Mouse (Mus musculus) olfactory bulb, adult 2 months (tissue): ENCODE data around the gene Peak1. TPM values are rescaled to one million over a fixed set of nuclear protein-coding genes. Genes with fewer than 3 reads are reported as not detected.

Experiments used
- H3K27ac ChIP-seq: fragments of 200-500 bp; 2 replicates; pipeline ENCODE4 v1.5.1; 2012; ENCODE audit warnings: low read depth, low read length; ENCODE audit not compliant: insufficient read depth
- H3K4me1 ChIP-seq: fragments of 200-500 bp; 2 replicates; pipeline ENCODE4 v1.6.1; 2012; ENCODE audit warnings: low read length; ENCODE audit not compliant: control insufficient read depth, insufficient read depth
- H3K4me3 ChIP-seq: fragments of 200-500 bp; 2 replicates; pipeline ENCODE4 v1.5.1; 2012; ENCODE audit warnings: mild to moderate bottlenecking, low read depth, low read length, moderate library complexity; ENCODE audit not compliant: insufficient read depth
- CTCF ChIP-seq: fragments of 200-500 bp; IDR thresholded peaks from 2 replicates; pipeline ENCODE4 v1.5.1; 2012; ENCODE audit warnings: low read depth, mild to moderate bottlenecking, low read length, moderate library complexity; ENCODE audit not compliant: insufficient read depth
- POLR2A ChIP-seq: fragments of 200-500 bp; IDR thresholded peaks from 2 replicates; pipeline ENCODE4 v1.6.1; 2012; ENCODE audit warnings: mild to moderate bottlenecking, low read depth, low read length, moderate library complexity; ENCODE audit not compliant: insufficient read depth
- WGBS: fragments of 180-500 bp; shearing (Covaris S2); methylation state at CpG from one replicate; pipeline ENCODE4 v1.1.7; 2018; 5-methylcytosine and 5-hydroxymethylcytosine counted together
- polyA plus RNA-seq: library from polyadenylated mRNA; stranded (reverse); fragments of >200 nt; gene quantifications from 2 replicates; pipeline ENCODE4 v1.2.4, GENCODE M21; 2012; ENCODE audit warnings: low replicate concordance; ENCODE audit not compliant: missing spikeins, insufficient read depth, insufficient read length

The Peak1 gene
- polyA plus RNA-seq, 1 experiment: not detected

GRCm38 (mm10) chr9:56418738-56419239 lies 922 bp upstream of the Peak1 start:
- WGBS: 1% methylated on average over 11 of the region's 11 CpGs
- peak overlapping the region; percentile 65 for H3K4me3 ChIP-seq
- no peak for TF ChIP-seq CTCF
- TF ChIP-seq POLR2A: peak; percentile 74
- peaks cover 7% of the 10 kb centered on the region for H3K4me1 ChIP-seq
- H3K27ac ChIP-seq: peak overlapping the region; percentile 95

GRCm38 (mm10) chr9:56417415-56417947 lies 386 bp downstream of the Peak1 start:
- WGBS: under 1% methylated on average over 40 of the region's 40 CpGs
- TF ChIP-seq CTCF (peak; percentile 58), POLR2A (no peak)

GRCm38 (mm10) chr9:56415935-56416607 lies 1.8 kb downstream of the Peak1 start:
- 73% methylated on average over 4 of the region's 4 CpGs for WGBS

More at GRCm38 (mm10) chr9:56417415-56417947, 386 bp downstream of the Peak1 start:
- Histone ChIP-seq H3K27ac (no peak overlapping the region), H3K4me3 (peak overlapping the region; percentile 79), H3K4me1 (peaks cover 5% of the 10 kb centered on the region)

GRCm38 (mm10) chr9:56415393-56415792 lies 2.5 kb downstream of the Peak1 start:
- 74% methylated on average over 1 of the region's 1 CpGs for WGBS

More at GRCm38 (mm10) chr9:56415935-56416607, 1.8 kb downstream of the Peak1 start:
- TF ChIP-seq POLR2A: no peak
- no peak for TF ChIP-seq CTCF
- peaks cover 5% of the 10 kb centered on the region; the same call in 1 of the 2 replicates for H3K4me1 ChIP-seq
- no peak overlapping the region for H3K4me3 ChIP-seq
- H3K27ac ChIP-seq: no peak overlapping the region

DNA sequence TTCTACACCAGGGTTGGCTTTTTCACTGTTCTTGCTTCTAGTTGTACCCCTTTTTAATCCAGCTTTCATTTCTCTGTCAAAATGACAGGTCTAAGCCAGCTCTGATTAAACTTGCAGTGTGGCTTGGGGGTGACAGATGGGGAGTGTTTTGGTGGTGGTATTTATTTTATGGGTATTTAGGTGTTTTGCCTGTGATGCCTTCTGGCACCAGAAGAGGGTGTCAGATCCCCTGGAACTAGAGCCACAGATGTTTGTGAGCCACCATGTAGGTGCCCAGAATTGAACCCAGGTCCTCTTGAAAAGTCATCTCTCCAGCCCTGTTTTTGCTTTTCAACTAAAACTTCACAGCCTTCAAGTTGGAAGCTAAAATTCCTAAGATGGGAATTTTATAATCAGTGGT lies 3.5 kb downstream of the Peak1 start:
- no peak overlapping the region for H3K4me3 ChIP-seq
- no peak overlapping the region for H3K27ac ChIP-seq
- no peak for TF ChIP-seq POLR2A
- TF ChIP-seq CTCF: no peak
- H3K4me1 ChIP-seq: 0 out of 2 replicates have a peak, but pooled peaks cover 2% of the 10 kb centered on the region

More at GRCm38 (mm10) chr9:56415393-56415792, 2.5 kb downstream of the Peak1 start:
- 0 out of 2 replicates have a peak, but pooled peaks cover 2% of the 10 kb centered on the region for H3K4me1 ChIP-seq
- TF ChIP-seq CTCF: no peak
- H3K4me3 ChIP-seq: no peak overlapping the region
- H3K27ac ChIP-seq: no peak overlapping the region

- WGBS: 83% methylated on average over 1 of the region's 1 CpGs
- H3K27ac ChIP-seq: no peak overlapping the region
- 0 out of 2 replicates have a peak, but pooled peaks cover 2% of the 10 kb centered on the region for H3K4me1 ChIP-seq
- TF ChIP-seq CTCF (no peak), POLR2A (no peak)
- no peak overlapping the region for H3K4me3 ChIP-seq
Measured at GRCm38 (mm10) chr9:56412716-56413115, 5.2 kb downstream of the Peak1 start.

- 96% methylated on average over 2 of the region's 2 CpGs for WGBS
- Histone ChIP-seq H3K4me1 (no peaks in the 10 kb centered on the region), H3K4me3 (no peak overlapping the region), H3K27ac (no peak overlapping the region)
- TF ChIP-seq POLR2A (no peak), CTCF (no peak)
Measured at GRCm38 (mm10) chr9:56409928-56410327, 7.9 kb downstream of the Peak1 start.

GRCm38 (mm10) chr9:56404619-56405018 lies 13.2 kb downstream of the Peak1 start:
- no peak overlapping the region for H3K27ac ChIP-seq
- H3K4me3 ChIP-seq: no peak overlapping the region
- TF ChIP-seq POLR2A: no peak
- whole genome bisulfite sequencing: 86% methylated on average over 4 of the region's 4 CpGs
- H3K4me1 ChIP-seq: peaks cover 3% of the 10 kb centered on the region

DNA sequence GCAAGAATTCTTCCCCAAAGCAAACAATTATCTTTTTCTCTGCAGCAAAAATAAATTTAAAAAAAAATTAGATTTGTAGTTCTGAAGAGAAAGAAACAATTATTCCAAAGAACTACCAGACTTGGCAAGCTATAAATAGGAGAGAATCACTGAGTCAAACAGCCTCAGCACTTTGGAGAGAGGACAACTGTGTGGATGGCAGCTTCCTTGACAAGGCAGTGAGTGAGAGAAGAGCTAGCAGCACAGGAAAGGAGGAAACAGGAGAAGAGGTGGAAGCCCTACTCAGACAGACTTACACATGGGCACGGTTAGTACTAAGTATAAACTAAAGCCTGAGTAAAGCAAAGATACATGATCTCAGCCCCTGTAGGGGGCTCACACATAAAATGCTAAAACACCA lies 21.6 kb downstream of the Peak1 start:
- Histone ChIP-seq H3K4me1 (peaks cover 3% of the 10 kb centered on the region; the same call in 1 of the 2 replicates), H3K27ac (no peak overlapping the region), H3K4me3 (no peak overlapping the region)
- 39% methylated on average over 1 of the region's 1 CpGs for WGBS
- no peak for TF ChIP-seq CTCF
- no peak for TF ChIP-seq POLR2A
